Mouse (Mus musculus) hindbrain, embryonic 13.5 days (tissue): ENCODE results near the gene Ufsp1. TPM values are rescaled to one million over a fixed set of nuclear protein-coding genes. Genes with fewer than 3 reads are reported as not detected.
"Not testable (repeated sequence)": the region's sequence is repeated elsewhere in the genome, so short reads cannot be mapped to it uniquely, and the experiment has no call there.

ENCODE experiments used
- ATAC-seq: fragments of 200-750 bp; cut with Nextera tagmentation; 2 replicates; pipeline ENCODE4 v1.8.0; 2017; ENCODE audit warnings: moderate TSS enrichment; ENCODE audit not compliant: low FRiP score
- H3K27ac ChIP-seq: fragments of 300-500 bp; sonication (generic); 2 replicates; pipeline ENCODE4 v1.5.1; 2015; ENCODE audit warnings: inconsistent platforms, mild to moderate bottlenecking, moderate library complexity
- H3K27me3 ChIP-seq: fragments of 300-500 bp; sonication (generic); 2 replicates; pipeline ENCODE4 v1.6.1; 2015; ENCODE audit warnings: mild to moderate bottlenecking, inconsistent platforms
- H3K36me3 ChIP-seq: fragments of 300-500 bp; sonication (generic); 2 replicates; pipeline ENCODE4 v1.6.1; 2015; ENCODE audit warnings: mild to moderate bottlenecking, inconsistent platforms
- H3K4me1 ChIP-seq: fragments of 300-500 bp; sonication (generic); replicated peaks from 2 replicates; pipeline ENCODE4 v1.6.1; 2015; ENCODE audit warnings: inconsistent platforms
- H3K4me2 ChIP-seq: fragments of 300-500 bp; sonication (generic); 2 replicates; pipeline ENCODE4 v1.6.1; 2015; ENCODE audit warnings: inconsistent platforms, mild to moderate bottlenecking, moderate library complexity
- H3K4me3 ChIP-seq: fragments of 300-500 bp; sonication (generic); 2 replicates; pipeline ENCODE4 v1.5.1; 2015; ENCODE audit warnings: mild to moderate bottlenecking, inconsistent platforms
- H3K9ac ChIP-seq: fragments of 300-500 bp; sonication (generic); 2 replicates; pipeline ENCODE4 v1.6.1; 2015; ENCODE audit warnings: mild to moderate bottlenecking, inconsistent platforms
- H3K9me3 ChIP-seq: fragments of 300-500 bp; sonication (generic); 2 replicates; pipeline ENCODE4 v1.6.1; 2016; ENCODE audit warnings: inconsistent platforms
- WGBS: fragments of 180-500 bp; shearing (Covaris S2); methylation state at CpG from one replicate; pipeline ENCODE4 v1.1.7; 2015; 5-methylcytosine and 5-hydroxymethylcytosine counted together
- polyA plus RNA-seq: library from polyadenylated mRNA; unstranded; fragments of >200 nt; fragmentation: Nextera tagmentation; extraction: Ambion mirVana; gene quantifications from 2 replicates; pipeline ENCODE4 v1.2.1, GENCODE M21; 2015

Ufsp1 gene
- 12.9 and 14.1 TPM in 2 replicates for polyA plus RNA-seq

GRCm38 (mm10) chr5:137293839-137294743 lies at the start of gene Ufsp1:
Gene Ufsp1 (plus strand): TSS chr5:137294629.
- Histone ChIP-seq H3K27ac (peak within 1 kb of the TSS; percentile 92), H3K36me3 (peaks cover 41% of the 10 kb centered on the region), H3K4me2 (peak within 1 kb of the TSS; percentile 97), H3K27me3 (peaks cover 34% of the 10 kb centered on the region), H3K9me3 (no peaks in the 10 kb centered on the region), H3K4me3 (peak within 1 kb of the TSS; percentile 54), H3K4me1 (peaks cover 43% of the 10 kb centered on the region), H3K9ac (peak within 1 kb of the TSS; percentile 90)
- peak; percentile 95 for ATAC-seq
- under 1% methylated on average over 52 of the region's 52 CpGs for WGBS

GRCm38 (mm10) chr5:137263897-137264720 lies 30.3 kb upstream of the Ufsp1 start:
- no peaks in the 10 kb centered on the region for H3K9me3 ChIP-seq
- peaks cover 5% of the 10 kb centered on the region; the same call in 1 of the 2 replicates for H3K4me1 ChIP-seq
- H3K27me3 ChIP-seq, result 0 out of 2 replicates have a peak, but pooled peaks cover 5% of the 10 kb centered on the region
- H3K36me3 ChIP-seq, result no peaks in the 10 kb centered on the region
- no peak overlapping the region for H3K4me2 ChIP-seq
- no peak overlapping the region for H3K4me3 ChIP-seq
- H3K9ac ChIP-seq, result no peak overlapping the region
- WGBS, result 91% methylated on average over 14 of the region's 14 CpGs
- ATAC-seq, result no peak
- no peak overlapping the region for H3K27ac ChIP-seq

GRCm38 (mm10) chr5:137264787-137265186 lies 29.6 kb upstream of the Ufsp1 start:
- Histone ChIP-seq H3K4me2 (no peak overlapping the region), H3K4me1 (peaks cover 5% of the 10 kb centered on the region; the same call in 1 of the 2 replicates), H3K27me3 (0 out of 2 replicates have a peak, but pooled peaks cover 5% of the 10 kb centered on the region), H3K36me3 (no peaks in the 10 kb centered on the region), H3K27ac (no peak overlapping the region), H3K9me3 (no peaks in the 10 kb centered on the region), H3K9ac (no peak overlapping the region), H3K4me3 (no peak overlapping the region)
- WGBS, result 92% methylated on average over 11 of the region's 11 CpGs
- ATAC-seq, result no peak

GRCm38 (mm10) chr5:137268131-137268910 lies 26.1 kb upstream of the Ufsp1 start:
- H3K9me3 ChIP-seq, result peaks cover 3% of the 10 kb centered on the region; the same call in 1 of the 2 replicates
- H3K4me2 ChIP-seq, result 0 out of 2 replicates have a peak overlapping the region, but pooled peaks have one; percentile 19
- H3K4me1 ChIP-seq, result peaks cover 5% of the 10 kb centered on the region; the same call in 1 of the 2 replicates
- H3K4me3 ChIP-seq, result no peak overlapping the region
- WGBS, result 28% methylated on average over 17 of the region's 18 CpGs
- H3K9ac ChIP-seq, result no peak overlapping the region
- H3K27me3 ChIP-seq, result 0 out of 2 replicates have a peak, but pooled peaks cover 5% of the 10 kb centered on the region
- H3K36me3 ChIP-seq, result no peaks in the 10 kb centered on the region
- H3K27ac ChIP-seq, result no peak overlapping the region
- ATAC-seq, result no peak

- Histone ChIP-seq H3K27ac (no peak overlapping the region), H3K9me3 (peaks cover 4% of the 10 kb centered on the region; the same call in 1 of the 2 replicates), H3K4me3 (no peak overlapping the region), H3K4me2 (peak overlapping the region; percentile 23), H3K9ac (0 out of 2 replicates have a peak overlapping the region, but pooled peaks have one; percentile 24), H3K36me3 (no peaks in the 10 kb centered on the region), H3K4me1 (peaks cover 4% of the 10 kb centered on the region), H3K27me3 (0 out of 2 replicates have a peak, but pooled peaks cover under 1% of the 10 kb centered on the region)
- 51% methylated on average over 18 of the region's 18 CpGs for WGBS
- ATAC-seq, result no peak; the same call in 1 of the 2 replicates
Observed at GRCm38 (mm10) chr5:137277360-137278342, 16.8 kb upstream of the Ufsp1 start.

GRCm38 (mm10) chr5:137284411-137284810 lies 10.0 kb upstream of the Ufsp1 start:
- H3K4me2 ChIP-seq, H3K27ac ChIP-seq, H3K4me3 ChIP-seq, ATAC-seq, H3K9me3 ChIP-seq, H3K36me3 ChIP-seq, H3K9ac ChIP-seq: not testable (repeated sequence)
- WGBS, result 88% methylated on average over 6 of the region's 6 CpGs
- peaks cover 29% of the 10 kb centered on the region for H3K4me1 ChIP-seq
- peaks cover 20% of the 10 kb centered on the region for H3K27me3 ChIP-seq

- Histone ChIP-seq H3K27me3 (peaks cover 26% of the 10 kb centered on the region), H3K36me3 (no peaks in the 10 kb centered on the region), H3K9ac (no peak overlapping the region), H3K4me1 (peaks cover 35% of the 10 kb centered on the region), H3K9me3 (no peaks in the 10 kb centered on the region), H3K4me3 (no peak overlapping the region), H3K4me2 (no peak overlapping the region), H3K27ac (no peak overlapping the region)
- 61% methylated on average over 5 of the region's 5 CpGs for WGBS
- no peak for ATAC-seq
Observed at GRCm38 (mm10) chr5:137285045-137285444, 9.4 kb upstream of the Ufsp1 start.

- Histone ChIP-seq H3K27me3 (peaks cover 35% of the 10 kb centered on the region), H3K27ac (no peak overlapping the region; the same call in 1 of the 2 replicates), H3K9me3 (no peaks in the 10 kb centered on the region), H3K9ac (peak overlapping the region; percentile 81), H3K36me3 (no peaks in the 10 kb centered on the region), H3K4me1 (peaks cover 42% of the 10 kb centered on the region), H3K4me2 (peak overlapping the region; percentile 89), H3K4me3 (no peak overlapping the region)
- WGBS, result 57% methylated on average over 7 of the region's 7 CpGs
- ATAC-seq, result no peak
Observed at GRCm38 (mm10) chr5:137285986-137286385, 8.4 kb upstream of the Ufsp1 start.

GRCm38 (mm10) chr5:137286655-137287031 lies 7.8 kb upstream of the Ufsp1 start:
- peaks cover 42% of the 10 kb centered on the region for H3K4me1 ChIP-seq
- H3K27me3 ChIP-seq, result peaks cover 41% of the 10 kb centered on the region
- H3K9me3 ChIP-seq, result no peaks in the 10 kb centered on the region
- peak overlapping the region; percentile 78; the same call in 1 of the 2 replicates for H3K27ac ChIP-seq
- under 1% methylated on average over 14 of the region's 16 CpGs for WGBS
- peak overlapping the region; percentile 49 for H3K4me3 ChIP-seq
- H3K36me3 ChIP-seq, result no peaks in the 10 kb centered on the region
- peak; percentile 83 for ATAC-seq
- H3K4me2 ChIP-seq, result peak overlapping the region; percentile 89
- H3K9ac ChIP-seq, result peak overlapping the region; percentile 81

GRCm38 (mm10) chr5:137287032-137287952 lies 7.1 kb upstream of the Ufsp1 start, which contains the start of gene Ache:
Gene Ache (plus strand): TSS chr5:137287519.
- H3K36me3 ChIP-seq, result no peaks in the 10 kb centered on the region

More at GRCm38 (mm10) chr5:137287032-137287952, 7.1 kb upstream of the Ufsp1 start, which contains the start of gene Ache:
- ATAC-seq, result peak; percentile 78
- peak within 1 kb of the TSS; percentile 89 for H3K4me2 ChIP-seq
- peaks cover 48% of the 10 kb centered on the region for H3K27me3 ChIP-seq
- H3K9ac ChIP-seq, result peak within 1 kb of the TSS; percentile 81
- no peaks in the 10 kb centered on the region for H3K9me3 ChIP-seq
- peaks cover 42% of the 10 kb centered on the region for H3K4me1 ChIP-seq
- under 1% methylated on average over 40 of the region's 40 CpGs for WGBS
- peak within 1 kb of the TSS; percentile 78 for H3K27ac ChIP-seq
- peak within 1 kb of the TSS; percentile 49 for H3K4me3 ChIP-seq
